Mouse (Mus musculus) frontal cortex, adult (tissue): Measurements from ENCODE around the gene Mfsd11.
"Not testable (repeated sequence)": the region's sequence is repeated elsewhere in the genome, so short reads cannot be mapped to it uniquely, and the experiment has no call there.

Source experiments
- ATAC-seq: cut with Nextera tagmentation; 2 replicates; pipeline ENCODE4 v1.9.2; 2017; ENCODE audit warnings: mild to moderate bottlenecking, moderate library complexity, mixed read lengths; ENCODE audit not compliant: low TSS enrichment

Mfsd11 gene

GRCm38 (mm10) chr11:116881440-116881839 lies 29.2 kb downstream of the Mfsd11 start:
- no peak; the same call in 1 of the 2 replicates for ATAC-seq

GRCm38 (mm10) chr11:116882446-116882845 lies 30.2 kb downstream of the Mfsd11 start:
- no peak for ATAC-seq

GRCm38 (mm10) chr11:116884061-116884460 lies 31.8 kb downstream of the Mfsd11 start:
- ATAC-seq = no peak

GRCm38 (mm10) chr11:116885275-116886151 lies 33.3 kb downstream of the Mfsd11 start:
- ATAC-seq = peak; percentile 44; the same call in 1 of the 2 replicates

- no peak for ATAC-seq
Measured at GRCm38 (mm10) chr11:116887136-116887535, 34.9 kb downstream of the Mfsd11 start.

- ATAC-seq = no peak
Measured at GRCm38 (mm10) chr11:116893532-116894442, 41.5 kb downstream of the Mfsd11 start.

- ATAC-seq = no peak
Measured at GRCm38 (mm10) chr11:116895402-116895801, 43.2 kb downstream of the Mfsd11 start.

- no peak for ATAC-seq
Measured at GRCm38 (mm10) chr11:116899247-116899646, 47.0 kb downstream of the Mfsd11 start.

- ATAC-seq = not testable (repeated sequence)
Measured at GRCm38 (mm10) chr11:116902588-116902987, 50.3 kb downstream of the Mfsd11 start.

- ATAC-seq = peak; percentile 82
Measured at GRCm38 (mm10) chr11:116905741-116906456, 53.7 kb downstream of the Mfsd11 start.

- no peak for ATAC-seq
Measured at GRCm38 (mm10) chr11:116913573-116913972, 61.3 kb downstream of the Mfsd11 start.

GRCm38 (mm10) chr11:116914267-116914885 lies 62.1 kb downstream of the Mfsd11 start:
- ATAC-seq = peak; percentile 35; the same call in 1 of the 2 replicates

GRCm38 (mm10) chr11:116915241-116915640 lies 63.0 kb downstream of the Mfsd11 start:
- ATAC-seq = no peak

- ATAC-seq = no peak
Measured at GRCm38 (mm10) chr11:116917361-116917760, 65.1 kb downstream of the Mfsd11 start.

GRCm38 (mm10) chr11:116918323-116919185 lies 66.3 kb downstream of the Mfsd11 start, which contains the start of gene Mgat5b:
Mgat5b (plus strand) TSS chr11:116918863.
- ATAC-seq = peak; percentile 58

GRCm38 (mm10) chr11:116919186-116920020 lies 67.2 kb downstream of the Mfsd11 start:
- no peak for ATAC-seq

- ATAC-seq = no peak
Measured at GRCm38 (mm10) chr11:116920746-116921145, 68.5 kb downstream of the Mfsd11 start.

- ATAC-seq = no peak
Measured at GRCm38 (mm10) chr11:116922058-116922457, 69.8 kb downstream of the Mfsd11 start.
